Mouse (Mus musculus) midbrain, postnatal 0 days (tissue): ENCODE results near the gene Slc25a35. TPM values are rescaled to one million over a fixed set of nuclear protein-coding genes. Genes with fewer than 3 reads are reported as not detected.

Experiments
- ATAC-seq: fragments of 200-750 bp; cut with Nextera tagmentation; 2 replicates; pipeline ENCODE4 v1.8.0; 2017; ENCODE audit warnings: moderate number of reproducible peaks, mild to moderate bottlenecking, moderate TSS enrichment, moderate library complexity; ENCODE audit not compliant: low FRiP score
- DNase-seq: peaks from one replicate; pipeline ENCODE4 v3.0.0-alpha.2; 2015; ENCODE audit warnings: low spot score
- H3K27ac ChIP-seq: fragments of 300-500 bp; sonication (generic); 2 replicates; pipeline ENCODE4 v1.5.1; 2014; ENCODE audit warnings: low read depth, mild to moderate bottlenecking, low read length, mixed read lengths
- H3K27me3 ChIP-seq: fragments of 300-500 bp; sonication (generic); 2 replicates; pipeline ENCODE4 v1.6.1; 2014; ENCODE audit warnings: low read length, control low read depth, mixed read lengths; ENCODE audit not compliant: insufficient read depth
- H3K36me3 ChIP-seq: fragments of 300-500 bp; sonication (generic); 2 replicates; pipeline ENCODE4 v1.6.1; 2014; ENCODE audit warnings: low read length, control low read depth, mixed read lengths; ENCODE audit not compliant: insufficient read depth
- H3K4me1 ChIP-seq: fragments of 300-500 bp; sonication (generic); 2 replicates; pipeline ENCODE4 v1.6.1; 2014; ENCODE audit warnings: mild to moderate bottlenecking, control low read depth, antibody characterized with exemption, low read length, mixed read lengths; ENCODE audit not compliant: insufficient read depth
- H3K4me2 ChIP-seq: fragments of 300-500 bp; sonication (generic); 2 replicates; pipeline ENCODE4 v1.6.1; 2014; ENCODE audit warnings: low read depth, mild to moderate bottlenecking, low read length, mixed read lengths; ENCODE audit not compliant: poor library complexity, severe bottlenecking
- H3K4me3 ChIP-seq: fragments of 300-500 bp; sonication (generic); 2 replicates; pipeline ENCODE4 v1.5.1; 2014; ENCODE audit warnings: low read depth, mild to moderate bottlenecking, low read length, moderate library complexity
- H3K9ac ChIP-seq: fragments of 300-500 bp; sonication (generic); replicated peaks from 2 replicates; pipeline ENCODE4 v1.6.1; 2014; ENCODE audit warnings: mild to moderate bottlenecking, low read length, moderate library complexity, mixed read lengths; ENCODE audit not compliant: poor library complexity, severe bottlenecking
- H3K9me3 ChIP-seq: fragments of 300-500 bp; sonication (generic); 2 replicates; pipeline ENCODE4 v1.6.1; 2016; ENCODE audit warnings: low read length, control low read depth
- CTCF ChIP-seq: IDR thresholded peaks from 2 replicates; pipeline ENCODE4 v1.5.1; 2016; ENCODE audit warnings: antibody characterized with exemption, mild to moderate bottlenecking
- microRNA-seq: library from miRNA; unstranded; fragments of <30 nt; microRNA quantifications from one replicate; pipeline ENCODE4, GENCODE M21; 2016; ENCODE audit warnings: borderline number of aligned reads
- polyA plus RNA-seq: library from polyadenylated mRNA; unstranded; fragments of >200 nt; fragmentation: Nextera tagmentation; extraction: Ambion mirVana; gene quantifications from 2 replicates; pipeline ENCODE4 v1.2.1, GENCODE M21; 2015
- total RNA-seq: library from RNA; depleted of rRNA; stranded (reverse); fragments of >200 nt; gene quantifications from 2 replicates; pipeline ENCODE4 v1.2.3, GENCODE M21; 2014; rRNA removed

Slc25a35 gene
- total and polyA plus RNA-seq, 2 experiments from 2014 or later: 0.93 to 2.0 TPM

GRCm38 (mm10) chr11:69020691-69021090 is 52.8 kb downstream of the Slc25a35 start:
- DNase-seq: no peak
- no peak overlapping the region for H3K9ac ChIP-seq
- no peak overlapping the region for H3K27ac ChIP-seq
- H3K36me3 ChIP-seq: peaks cover 23% of the 10 kb centered on the region
- H3K27me3 ChIP-seq: no peaks in the 10 kb centered on the region
- H3K4me3 ChIP-seq: no peak overlapping the region
- H3K9me3 ChIP-seq: no peaks in the 10 kb centered on the region
- no peak for TF ChIP-seq CTCF
- no peak for ATAC-seq
- H3K4me2 ChIP-seq: no peak overlapping the region
- H3K4me1 ChIP-seq: peaks cover 6% of the 10 kb centered on the region; the same call in 1 of the 2 replicates

Small RNA genes within 50 kb of the gene (microRNA-seq; reads per million reads assigned to microRNA genes)
- gene Mir3062: 6.7 reads per million, percentile 13 among the genes with 10 or more reads in this experiment

Other genes starting within 250 kb of the Slc25a35 start
- gene Ndel1, start 96.3 kb upstream of the Slc25a35 start, total RNA-seq: 88.0 and 114 TPM in 2 replicates
- gene Ndel1, start 96.3 kb upstream of the Slc25a35 start, polyA plus RNA-seq: 106 and 112 TPM in 2 replicates
- 0.11 TPM in 1 of 2 replicates, not detected in the other for gene Rnf222, start 79.6 kb upstream of the Slc25a35 start, total RNA-seq
- not detected in 2 replicates for gene Rnf222, start 79.6 kb upstream of the Slc25a35 start, polyA plus RNA-seq
- 1,124 and 1,179 TPM in 2 replicates for gene Rpl26, start 66.5 kb upstream of the Slc25a35 start, total RNA-seq
- gene Rpl26, start 66.5 kb upstream of the Slc25a35 start, polyA plus RNA-seq: 561 and 573 TPM in 2 replicates
- 1.5 and 4.3 TPM in 2 replicates for gene Odf4, start 41.0 kb upstream of the Slc25a35 start, total RNA-seq
- 0.52 and 2.2 TPM in 2 replicates for gene Odf4, start 41.0 kb upstream of the Slc25a35 start, polyA plus RNA-seq
- gene Arhgef15, start 10.7 kb upstream of the Slc25a35 start, total RNA-seq: 23.3 and 50.8 TPM in 2 replicates
- 27.6 and 34.3 TPM in 2 replicates for gene Arhgef15, start 10.7 kb upstream of the Slc25a35 start, polyA plus RNA-seq
- gene Rangrf, start 7.1 kb downstream of the Slc25a35 start, total RNA-seq: 12.0 and 25.0 TPM in 2 replicates
- 18.9 and 20.2 TPM in 2 replicates for gene Rangrf, start 7.1 kb downstream of the Slc25a35 start, polyA plus RNA-seq
- 28.3 and 28.7 TPM in 2 replicates for gene Pfas, start 40.3 kb downstream of the Slc25a35 start, total RNA-seq
- gene Pfas, start 40.3 kb downstream of the Slc25a35 start, polyA plus RNA-seq: 13.9 and 14.1 TPM in 2 replicates
- 60.0 and 67.7 TPM in 2 replicates for gene Ctc1, start 47.8 kb downstream of the Slc25a35 start, total RNA-seq
- 46.8 and 53.4 TPM in 2 replicates for gene Ctc1, start 47.8 kb downstream of the Slc25a35 start, polyA plus RNA-seq
- 6.9 and 10.5 TPM in 2 replicates for gene Aurkb, start 77.5 kb downstream of the Slc25a35 start, total RNA-seq
- 6.0 and 6.9 TPM in 2 replicates for gene Aurkb, start 77.5 kb downstream of the Slc25a35 start, polyA plus RNA-seq
- 33.3 and 39.0 TPM in 2 replicates for gene Borcs6, start 91.6 kb downstream of the Slc25a35 start, total RNA-seq
- gene Borcs6, start 91.6 kb downstream of the Slc25a35 start, polyA plus RNA-seq: 21.1 and 21.3 TPM in 2 replicates
- gene Tmem107, start 102.7 kb downstream of the Slc25a35 start, total RNA-seq: 42.4 and 61.8 TPM in 2 replicates
- 23.8 and 27.8 TPM in 2 replicates for gene Tmem107, start 102.7 kb downstream of the Slc25a35 start, polyA plus RNA-seq
- gene Vamp2, start 120.4 kb downstream of the Slc25a35 start, total RNA-seq: 144 and 157 TPM in 2 replicates
- gene Vamp2, start 120.4 kb downstream of the Slc25a35 start, polyA plus RNA-seq: 591 and 600 TPM in 2 replicates
- gene Per1, start 127.1 kb downstream of the Slc25a35 start, total RNA-seq: 28.5 and 47.1 TPM in 2 replicates
- gene Per1, start 127.1 kb downstream of the Slc25a35 start, polyA plus RNA-seq: 11.8 and 15.4 TPM in 2 replicates
- gene Hes7, start 152.3 kb downstream of the Slc25a35 start, total RNA-seq: 1.2 and 2.1 TPM in 2 replicates
- 1.7 and 2.0 TPM in 2 replicates for gene Hes7, start 152.3 kb downstream of the Slc25a35 start, polyA plus RNA-seq
- 1.0 and 1.6 TPM in 2 replicates for gene 9130213A22Rik, start 154.5 kb downstream of the Slc25a35 start, total RNA-seq
- 1.2 and 1.4 TPM in 2 replicates for gene 9130213A22Rik, start 154.5 kb downstream of the Slc25a35 start, polyA plus RNA-seq
- gene Aloxe3, start 157.8 kb downstream of the Slc25a35 start, total RNA-seq: 16.3 and 19.4 TPM in 2 replicates
- gene Aloxe3, start 157.8 kb downstream of the Slc25a35 start, polyA plus RNA-seq: 17.8 and 21.4 TPM in 2 replicates
- 1.0 and 1.5 TPM in 2 replicates for gene Alox12b, start 188.9 kb downstream of the Slc25a35 start, total RNA-seq
- gene Alox12b, start 188.9 kb downstream of the Slc25a35 start, polyA plus RNA-seq: 0.67 and 0.91 TPM in 2 replicates
- 3.5 and 4.1 TPM in 2 replicates for gene Alox8, start 229.7 kb downstream of the Slc25a35 start, total RNA-seq
- gene Alox8, start 229.7 kb downstream of the Slc25a35 start, polyA plus RNA-seq: 2.0 and 2.1 TPM in 2 replicates